Mouse (Mus musculus) G1E (cell line): ENCODE data around the gene Paxx. TPM values are rescaled to one million over a fixed set of nuclear protein-coding genes. Genes with fewer than 3 reads are reported as not detected.

Source experiments
- ATAC-seq: 2 replicates; pipeline ENCODE4 v1.8.0; 2016; ENCODE audit warnings: mild to moderate bottlenecking; ENCODE audit not compliant: insufficient number of reproducible peaks, poor library complexity, low FRiP score, severe bottlenecking; ENCODE audit errors: extremely low read depth
- DNase-seq: peaks from one replicate; pipeline ENCODE4 v3.0.0; 2012; ENCODE audit warnings: low spot score
- H3K27me3 ChIP-seq: 2 replicates; pipeline ENCODE4 v1.6.1; 2012; ENCODE audit warnings: mild to moderate bottlenecking, low read length, inconsistent platforms; ENCODE audit not compliant: insufficient read depth
- H3K36me3 ChIP-seq: replicated peaks from 2 replicates; pipeline ENCODE3; 2012; ENCODE audit warnings: mild to moderate bottlenecking, inconsistent platforms
- H3K4me1 ChIP-seq: 2 replicates; pipeline ENCODE4 v1.6.1; 2012; ENCODE audit warnings: low read depth, low read length, inconsistent platforms, mixed read lengths; ENCODE audit not compliant: insufficient read depth
- H3K4me3 ChIP-seq: 2 replicates; pipeline ENCODE4 v1.5.1; 2012; ENCODE audit warnings: low read depth, mild to moderate bottlenecking, inconsistent platforms, low read length, moderate library complexity, mixed read lengths
- H3K9me3 ChIP-seq: replicated peaks from 2 replicates; pipeline ENCODE4 v1.6.1; 2012; ENCODE audit warnings: inconsistent platforms
- CTCF ChIP-seq: IDR thresholded peaks from 2 replicates; pipeline ENCODE4 v1.5.1; 2012; ENCODE audit warnings: low read depth, low read length, inconsistent platforms, mixed read lengths
- GATA1 ChIP-seq: IDR thresholded peaks from 2 replicates; pipeline ENCODE4 v1.6.1; 2012; ENCODE audit warnings: borderline replicate concordance, low read length, inconsistent platforms, mixed read lengths
- GATA2 ChIP-seq: IDR thresholded peaks from 2 replicates; pipeline ENCODE4 v1.6.1; 2012; ENCODE audit warnings: low read depth, low read length, inconsistent platforms, borderline replicate concordance
- POLR2AphosphoS5 ChIP-seq: IDR thresholded peaks from 2 replicates; pipeline ENCODE4 v1.6.1; 2012; ENCODE audit warnings: low read depth, low read length, inconsistent platforms; ENCODE audit not compliant: insufficient replicate concordance
- TAL1 ChIP-seq: conservative IDR thresholded peaks from 2 replicates; pipeline ENCODE4 v1.6.1; 2012; ENCODE audit warnings: low read depth, low read length, inconsistent platforms, mixed read lengths
- polyA plus RNA-seq: library from polyadenylated mRNA; stranded (reverse); fragments of >175 nt; gene quantifications from 2 replicates; pipeline ENCODE4 v1.2.3, GENCODE M21; 2012
- total RNA-seq, 2 experiments: library from RNA; stranded (forward) in 1 of 2; stranded (reverse) in 1 of 2; fragments of 200-1000 nt in 1 of 2; fragments of >200 nt in 1 of 2; fragmentation: Nextera tagmentation in 1 of 2; gene quantifications; 2 replicates each; pipeline ENCODE4 v1.2.3; 2014 to 2017

The Paxx gene
- total and polyA plus RNA-seq, 3 experiments, result 14.2 to 43.4 (median 16.3) TPM

- H3K27me3 ChIP-seq, result peaks cover 18% of the 10 kb centered on the region
- H3K4me1 ChIP-seq, result peaks cover 29% of the 10 kb centered on the region
- DNase-seq (no peak), ATAC-seq (no peak)
- H3K36me3 ChIP-seq, result peaks cover 29% of the 10 kb centered on the region
- H3K4me3 ChIP-seq, result no peak within 1 kb of the TSS
- no peaks in the 10 kb centered on the region for H3K9me3 ChIP-seq
- TF ChIP-seq POLR2AphosphoS5, result no peak
- no peak for TF ChIP-seq TAL1
- no peak for TF ChIP-seq GATA2
- no peak for TF ChIP-seq GATA1
- no peak for TF ChIP-seq CTCF
Observed at GRCm38 (mm10) chr2:25456205-25456953, 4.5 kb downstream of the Paxx start, which contains the start of gene Clic3. Clic3 (plus strand) TSS chr2:25456838.

- TF ChIP-seq GATA1, result no peak
- TF ChIP-seq TAL1, result no peak
- no peak for TF ChIP-seq POLR2AphosphoS5
- TF ChIP-seq GATA2, result no peak
- TF ChIP-seq CTCF, result no peak
- no peak for DNase-seq
- no peak for ATAC-seq
- no peaks in the 10 kb centered on the region for H3K9me3 ChIP-seq
- no peak overlapping the region for H3K4me3 ChIP-seq
- peaks cover 30% of the 10 kb centered on the region for H3K27me3 ChIP-seq
- H3K4me1 ChIP-seq, result peaks cover 2% of the 10 kb centered on the region; the same call in 1 of the 2 replicates
- H3K36me3 ChIP-seq, result peaks cover 9% of the 10 kb centered on the region
Observed at GRCm38 (mm10) chr2:25452951-25453350, 7.9 kb downstream of the Paxx start.

- no peak for TF ChIP-seq GATA2
- TF ChIP-seq POLR2AphosphoS5, result no peak
- TF ChIP-seq GATA1, result no peak
- no peak for TF ChIP-seq TAL1
- no peak for TF ChIP-seq CTCF
- H3K27me3 ChIP-seq, result peaks cover 26% of the 10 kb centered on the region
- no peak overlapping the region for H3K4me3 ChIP-seq
- H3K4me1 ChIP-seq, result no peaks in the 10 kb centered on the region
- ATAC-seq (no peak), DNase-seq (no peak)
- peaks cover 17% of the 10 kb centered on the region for H3K36me3 ChIP-seq
- no peaks in the 10 kb centered on the region for H3K9me3 ChIP-seq
Observed at GRCm38 (mm10) chr2:25450853-25451647, 9.8 kb downstream of the Paxx start.

- Histone ChIP-seq H3K27me3 (no peaks in the 10 kb centered on the region), H3K4me3 (no peak overlapping the region), H3K36me3 (peaks cover 54% of the 10 kb centered on the region), H3K9me3 (no peaks in the 10 kb centered on the region), H3K4me1 (no peaks in the 10 kb centered on the region)
- DNase-seq, result no peak
- TF ChIP-seq GATA1, result no peak
- no peak for TF ChIP-seq CTCF
- no peak for TF ChIP-seq POLR2AphosphoS5
- no peak for TF ChIP-seq TAL1
- TF ChIP-seq GATA2, result no peak
- no peak for ATAC-seq
Observed at GRCm38 (mm10) chr2:25442682-25443081, 18.2 kb downstream of the Paxx start.

- Histone ChIP-seq H3K4me1 (no peaks in the 10 kb centered on the region), H3K4me3 (no peak overlapping the region), H3K9me3 (no peaks in the 10 kb centered on the region), H3K27me3 (no peaks in the 10 kb centered on the region), H3K36me3 (peaks cover 45% of the 10 kb centered on the region)
- TF ChIP-seq POLR2AphosphoS5 (no peak), GATA2 (no peak), CTCF (no peak), TAL1 (no peak), GATA1 (no peak)
- ATAC-seq (no peak), DNase-seq (no peak)
Observed at GRCm38 (mm10) chr2:25441067-25441466, 19.8 kb downstream of the Paxx start.

- Histone ChIP-seq H3K27me3 (peaks cover 21% of the 10 kb centered on the region), H3K9me3 (no peaks in the 10 kb centered on the region), H3K4me1 (no peaks in the 10 kb centered on the region; the same call in 1 of the 2 replicates), H3K4me3 (no peak overlapping the region), H3K36me3 (peaks cover 27% of the 10 kb centered on the region)
- ATAC-seq (no peak), DNase-seq (no peak)
- TF ChIP-seq GATA2, result no peak
- TF ChIP-seq TAL1, result no peak
- TF ChIP-seq CTCF, result no peak
- TF ChIP-seq GATA1, result no peak
- no peak for TF ChIP-seq POLR2AphosphoS5
Observed at GRCm38 (mm10) chr2:25436286-25436820, 24.5 kb downstream of the Paxx start.
